Mouse (Mus musculus) B cell, adult 62 days (primary cell): ENCODE data around the gene Sinhcaf. TPM values are rescaled to one million over a fixed set of nuclear protein-coding genes. Genes with fewer than 3 reads are reported as not detected.

Experiments
- total RNA-seq: library from RNA; stranded (reverse); gene quantifications from 4 replicates; pipeline ENCODE4 v1.2.4, GENCODE M21; 2023

Gene Sinhcaf
- 51.1 to 63.4 TPM (median 55.1 TPM) in 4 replicates for total RNA-seq

GRCm38 (mm10) chr6:148946409-148946742 lies at the start of gene Sinhcaf:
Gene Sinhcaf, minus strand, starts transcription at chr6:148946467.

GRCm38 (mm10) chr6:148895773-148896506 lies 50.3 kb downstream of the Sinhcaf start, which contains the start of gene Caprin2:
Gene Caprin2, minus strand, starts transcription at chr6:148896237.

Other genes with a start within 250 kb of the Sinhcaf start
- gene Ipo8, start 115.0 kb downstream of the Sinhcaf start, total RNA-seq: 48.5 to 51.0 TPM (median 50.8 TPM) in 4 replicates
- gene Caprin2, start 50.2 kb downstream of the Sinhcaf start, total RNA-seq: 9.4 to 11.1 TPM (median 10.4 TPM) in 4 replicates
- 77.6 to 94.7 TPM (median 79.5 TPM) in 4 replicates for gene Dennd5b, start 155.2 kb upstream of the Sinhcaf start, total RNA-seq
- not detected in 4 replicates for gene Gm10203, start 183.7 kb upstream of the Sinhcaf start, total RNA-seq
- gene Etfbkmt, start 193.4 kb upstream of the Sinhcaf start, total RNA-seq: 7.5 to 9.0 TPM (median 8.8 TPM) in 4 replicates
- gene Amn1, start 242.2 kb upstream of the Sinhcaf start, total RNA-seq: 27.9 to 30.7 TPM (median 28.3 TPM) in 4 replicates